Mouse (Mus musculus) myocyte (in vitro differentiated cells): ENCODE data around the gene Nfic.

Experiments used
- CEBPB ChIP-seq: IDR thresholded peaks from 2 replicates; pipeline ENCODE4 v1.6.1; 2011; ENCODE audit warnings: mild to moderate bottlenecking, moderate library complexity; ENCODE audit not compliant: poor library complexity, insufficient read depth, severe bottlenecking
- E2F4 ChIP-seq: IDR thresholded peaks from one replicate; pipeline ENCODE4 v1.6.1; 2011; ENCODE audit warnings: mild to moderate bottlenecking, control low read depth, moderate library complexity; ENCODE audit not compliant: insufficient read depth
- MAX ChIP-seq: IDR thresholded peaks from one replicate; pipeline ENCODE4 v1.6.1; 2011; ENCODE audit warnings: low read depth, mild to moderate bottlenecking, control low read depth
- MYOD1 ChIP-seq, 3 experiments: IDR thresholded peaks; one replicate each; pipeline ENCODE4 v1.6.1; 2011; ENCODE audit warnings: control low read depth in 2 of 3, low read depth in 2 of 3, mild to moderate bottlenecking in 2 of 3, moderate library complexity in 1 of 3; ENCODE audit not compliant: insufficient read length in 2 of 3, control insufficient read depth in 1 of 3
- MYOG ChIP-seq, 3 experiments: IDR thresholded peaks; one replicate each; pipeline ENCODE4 v1.6.1; 2011; ENCODE audit warnings: control low read depth in 2 of 3, low read depth in 2 of 3, mild to moderate bottlenecking in 2 of 3; ENCODE audit not compliant: insufficient read length in 2 of 3, control insufficient read depth in 1 of 3, insufficient read depth in 1 of 3
- POLR2A ChIP-seq: IDR thresholded peaks from one replicate; pipeline ENCODE4 v1.6.1; 2011; ENCODE audit warnings: low read depth, mild to moderate bottlenecking, control low read depth, moderate library complexity; ENCODE audit not compliant: insufficient read length
- POLR2AphosphoS2 ChIP-seq: IDR thresholded peaks from one replicate; pipeline ENCODE4 v1.6.1; 2011; ENCODE audit warnings: low read depth, control low read depth; ENCODE audit not compliant: insufficient read length
- SRF ChIP-seq: IDR thresholded peaks from one replicate; pipeline ENCODE4 v1.6.1; 2011; ENCODE audit warnings: low read depth; ENCODE audit not compliant: control insufficient read depth, insufficient read length
- TCF12 ChIP-seq: IDR thresholded peaks from one replicate; pipeline ENCODE4 v1.6.1; 2011; ENCODE audit warnings: mild to moderate bottlenecking, control low read depth; ENCODE audit not compliant: poor library complexity, insufficient read depth, severe bottlenecking
- TCF3 ChIP-seq: IDR thresholded peaks from one replicate; pipeline ENCODE4 v1.6.1; 2011; ENCODE audit warnings: low read depth, control low read depth; ENCODE audit not compliant: insufficient read length
- USF1 ChIP-seq: IDR thresholded peaks from one replicate; pipeline ENCODE4 v1.6.1; 2011; ENCODE audit warnings: low read depth, mild to moderate bottlenecking, control low read depth, moderate library complexity

DNA sequence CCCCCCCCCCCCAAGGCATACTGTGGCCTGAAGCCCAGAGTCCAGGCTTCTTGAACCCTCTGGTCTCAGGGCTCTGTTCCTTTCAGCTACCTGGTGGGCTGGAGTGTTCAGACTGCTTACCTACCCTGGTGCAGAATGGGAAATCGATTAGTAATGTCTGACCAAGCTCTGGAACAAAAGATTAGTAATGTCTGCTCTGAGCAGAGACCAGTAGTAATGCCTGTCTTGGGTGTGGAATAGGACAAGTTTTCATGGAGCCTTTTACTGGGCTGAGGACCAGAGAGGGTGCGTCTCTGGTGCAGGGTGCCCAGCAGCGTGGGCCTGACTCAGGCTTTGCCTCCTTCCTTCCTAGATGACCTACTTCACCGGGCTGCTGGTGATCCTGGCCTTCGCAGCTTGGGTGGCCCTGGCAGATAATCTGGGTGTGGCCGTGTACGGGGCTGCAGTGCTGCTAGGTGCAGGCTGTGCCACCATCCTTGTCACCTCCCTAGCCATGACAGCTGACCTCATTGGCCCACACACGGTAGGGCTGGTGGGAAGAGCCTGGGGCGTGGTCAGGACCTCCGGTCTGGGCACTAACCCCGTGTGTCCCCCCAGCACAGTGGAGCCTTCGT is 93.0 kb downstream of the Nfic start:
- no peak for TF ChIP-seq POLR2A
- TF ChIP-seq POLR2AphosphoS2, result no peak
- TF ChIP-seq USF1, result no peak
- TF ChIP-seq MYOD1 (IDR thresholded peaks at IDR 0.05; ENCODE audit: control insufficient read depth in 1 of 3, insufficient read length in 2 of 3, low read depth in 2 of 3), result no peak
- no peak for TF ChIP-seq MAX
- no peak for TF ChIP-seq CEBPB
- no peak for TF ChIP-seq TCF12
- TF ChIP-seq TCF3, result no peak
- TF ChIP-seq SRF, result no peak
- TF ChIP-seq E2F4, result no peak
- no peak for TF ChIP-seq MYOG (IDR thresholded peaks at IDR 0.05; ENCODE audit: control insufficient read depth in 1 of 3, insufficient read depth in 1 of 3, insufficient read length in 2 of 3, low read depth in 2 of 3)
